Mouse (Mus musculus): ENCODE results near the gene Fars2.

The Fars2 gene

GRCm38 (mm10) chr13:36218347-36218746, 101.1 kb downstream of the Fars2 start:
- DNase-seq (ENCODE audit: inconsistent ontology term), result peak; percentile 19

GRCm38 (mm10) chr13:36219506-36219905, 102.3 kb downstream of the Fars2 start:
- no peak for DNase-seq (ENCODE audit: inconsistent ontology term)

- DNase-seq (ENCODE audit: inconsistent ontology term), result no peak
Observed at GRCm38 (mm10) chr13:36221897-36222296, 104.7 kb downstream of the Fars2 start.

- no peak for DNase-seq (ENCODE audit: inconsistent ontology term)
Observed at GRCm38 (mm10) chr13:36222721-36223120, 105.5 kb downstream of the Fars2 start.

GRCm38 (mm10) chr13:36224431-36224830, 107.2 kb downstream of the Fars2 start:
- no peak for DNase-seq (ENCODE audit: inconsistent ontology term)

- peak; percentile 11 for DNase-seq (ENCODE audit: inconsistent ontology term)
Observed at GRCm38 (mm10) chr13:36242261-36242660, 125.0 kb downstream of the Fars2 start.

- no peak for DNase-seq (ENCODE audit: inconsistent ontology term)
Observed at GRCm38 (mm10) chr13:36253936-36254335, 136.7 kb downstream of the Fars2 start.

- no peak for DNase-seq (ENCODE audit: inconsistent ontology term)
Observed at GRCm38 (mm10) chr13:36257213-36257612, 140.0 kb downstream of the Fars2 start.

- no peak for DNase-seq (ENCODE audit: inconsistent ontology term)
Observed at GRCm38 (mm10) chr13:36259754-36260153, 142.5 kb downstream of the Fars2 start.

- no peak for DNase-seq (ENCODE audit: inconsistent ontology term)
Observed at GRCm38 (mm10) chr13:36261299-36261698, 144.1 kb downstream of the Fars2 start.

GRCm38 (mm10) chr13:36263240-36264095, 146.3 kb downstream of the Fars2 start:
- no peak for DNase-seq (ENCODE audit: inconsistent ontology term)

GRCm38 (mm10) chr13:36264391-36264790, 147.2 kb downstream of the Fars2 start:
- no peak for DNase-seq (ENCODE audit: inconsistent ontology term)

- no peak for DNase-seq (ENCODE audit: inconsistent ontology term)
Observed at GRCm38 (mm10) chr13:36265342-36265744, 148.1 kb downstream of the Fars2 start.

- no peak for DNase-seq (ENCODE audit: inconsistent ontology term)
Observed at GRCm38 (mm10) chr13:36267399-36267798, 150.2 kb downstream of the Fars2 start.

GRCm38 (mm10) chr13:36270867-36271266, 153.7 kb downstream of the Fars2 start:
- no peak for DNase-seq (ENCODE audit: inconsistent ontology term)

- DNase-seq (ENCODE audit: inconsistent ontology term), result no peak
Observed at GRCm38 (mm10) chr13:36273497-36273896, 156.3 kb downstream of the Fars2 start.

GRCm38 (mm10) chr13:36276194-36276593, 159.0 kb downstream of the Fars2 start:
- DNase-seq (ENCODE audit: inconsistent ontology term), result no peak

GRCm38 (mm10) chr13:36282018-36282417, 164.8 kb downstream of the Fars2 start:
- peak; percentile 46 for DNase-seq (ENCODE audit: inconsistent ontology term)

- peak; percentile 67 for DNase-seq (ENCODE audit: inconsistent ontology term)
Observed at GRCm38 (mm10) chr13:36282785-36283544, 165.8 kb downstream of the Fars2 start.

- no peak for DNase-seq (ENCODE audit: inconsistent ontology term)
Observed at GRCm38 (mm10) chr13:36283545-36284067, 166.4 kb downstream of the Fars2 start.

- DNase-seq (ENCODE audit: inconsistent ontology term), result no peak
Observed at GRCm38 (mm10) chr13:36284097-36284496, 166.9 kb downstream of the Fars2 start.

GRCm38 (mm10) chr13:36285235-36285634, 168.0 kb downstream of the Fars2 start:
- DNase-seq (ENCODE audit: inconsistent ontology term), result no peak

- DNase-seq (ENCODE audit: inconsistent ontology term), result no peak
Observed at GRCm38 (mm10) chr13:36293511-36293910, 176.3 kb downstream of the Fars2 start.
